Mouse (Mus musculus): ENCODE measurements around the gene Slc30a10. TPM values are rescaled to one million over a fixed set of nuclear protein-coding genes. Genes with fewer than 3 reads are reported as not detected.

Gene Slc30a10
- 0.14 and 0.22 TPM in 2 replicates for polyA plus RNA-seq (2015; fragmentation: Nextera tagmentation; extraction: Ambion mirVana)

GRCm38 (mm10) chr1:185454575-185454954, at the start of gene Slc30a10:
TSS of gene Slc30a10 (plus strand) at chr1:185454848.
- H3K9ac ChIP-seq (replicated peaks; ENCODE audit: low read length) = peak within 1 kb of the TSS; percentile 46; the same call in 1 of the 2 replicates
- H3K4me2 ChIP-seq (replicated peaks; ENCODE audit: low read depth, low read length) = peak within 1 kb of the TSS; percentile 97
- H3K4me3 ChIP-seq (ENCODE audit: low read length) = peak within 1 kb of the TSS; percentile 55
- no peak within 1 kb of the TSS for H3K27ac ChIP-seq (ENCODE audit: low read length)
- peaks cover 10% of the 10 kb centered on the region for H3K4me1 ChIP-seq (ENCODE audit: insufficient read depth, low read length)
- no peaks in the 10 kb centered on the region for H3K9me3 ChIP-seq (ENCODE audit: low read length)
- H3K27me3 ChIP-seq (ENCODE audit: insufficient read depth, low read length) = peaks cover 36% of the 10 kb centered on the region
- ATAC-seq (ENCODE audit: low FRiP score, low TSS enrichment) = peak; percentile 83
- H3K36me3 ChIP-seq (ENCODE audit: insufficient read depth, low read length) = no peaks in the 10 kb centered on the region
- 3% methylated on average over 18 of the region's 18 CpGs for WGBS

GRCm38 (mm10) chr1:185405921-185406320, 48.7 kb upstream of the Slc30a10 start:
- Histone ChIP-seq H3K9ac (replicated peaks; ENCODE audit: low read length) (no peak overlapping the region), H3K36me3 (ENCODE audit: insufficient read depth, low read length) (peaks cover 60% of the 10 kb centered on the region), H3K27me3 (ENCODE audit: insufficient read depth, low read length) (no peaks in the 10 kb centered on the region), H3K4me2 (replicated peaks; ENCODE audit: low read depth, low read length) (no peak overlapping the region), H3K27ac (ENCODE audit: low read length) (no peak overlapping the region), H3K4me1 (ENCODE audit: insufficient read depth, low read length) (no peaks in the 10 kb centered on the region), H3K9me3 (ENCODE audit: low read length) (no peaks in the 10 kb centered on the region), H3K4me3 (ENCODE audit: low read length) (no peak overlapping the region)
- WGBS = 92% methylated on average over 10 of the region's 10 CpGs
- ATAC-seq (ENCODE audit: low FRiP score, low TSS enrichment) = no peak

GRCm38 (mm10) chr1:185409831-185410230, 44.8 kb upstream of the Slc30a10 start:
- Histone ChIP-seq H3K9me3 (ENCODE audit: low read length) (no peaks in the 10 kb centered on the region), H3K27ac (ENCODE audit: low read length) (no peak overlapping the region), H3K36me3 (ENCODE audit: insufficient read depth, low read length) (peaks cover 56% of the 10 kb centered on the region), H3K4me3 (ENCODE audit: low read length) (no peak overlapping the region), H3K9ac (replicated peaks; ENCODE audit: low read length) (no peak overlapping the region), H3K27me3 (ENCODE audit: insufficient read depth, low read length) (no peaks in the 10 kb centered on the region), H3K4me1 (ENCODE audit: insufficient read depth, low read length) (no peaks in the 10 kb centered on the region), H3K4me2 (replicated peaks; ENCODE audit: low read depth, low read length) (no peak overlapping the region)
- WGBS = 73% methylated on average over 3 of the region's 3 CpGs
- no peak for ATAC-seq (ENCODE audit: low FRiP score, low TSS enrichment)

GRCm38 (mm10) chr1:185418011-185418410, 36.6 kb upstream of the Slc30a10 start:
- H3K9me3 ChIP-seq (ENCODE audit: low read length) = no peaks in the 10 kb centered on the region
- H3K4me2 ChIP-seq (replicated peaks; ENCODE audit: low read depth, low read length) = no peak overlapping the region
- H3K27me3 ChIP-seq (ENCODE audit: insufficient read depth, low read length) = no peaks in the 10 kb centered on the region
- ATAC-seq (ENCODE audit: low FRiP score, low TSS enrichment) = no peak
- peaks cover 73% of the 10 kb centered on the region for H3K36me3 ChIP-seq (ENCODE audit: insufficient read depth, low read length)
- H3K4me3 ChIP-seq (ENCODE audit: low read length) = no peak overlapping the region
- no peaks in the 10 kb centered on the region for H3K4me1 ChIP-seq (ENCODE audit: insufficient read depth, low read length)
- no peak overlapping the region for H3K9ac ChIP-seq (replicated peaks; ENCODE audit: low read length)
- WGBS = 92% methylated on average over 9 of the region's 9 CpGs
- no peak overlapping the region for H3K27ac ChIP-seq (ENCODE audit: low read length)

- Histone ChIP-seq H3K4me3 (ENCODE audit: low read length) (no peak overlapping the region), H3K27me3 (ENCODE audit: insufficient read depth, low read length) (no peaks in the 10 kb centered on the region), H3K9me3 (ENCODE audit: low read length) (no peaks in the 10 kb centered on the region), H3K36me3 (ENCODE audit: insufficient read depth, low read length) (peaks cover 76% of the 10 kb centered on the region), H3K4me1 (ENCODE audit: insufficient read depth, low read length) (no peaks in the 10 kb centered on the region), H3K9ac (replicated peaks; ENCODE audit: low read length) (no peak overlapping the region), H3K4me2 (replicated peaks; ENCODE audit: low read depth, low read length) (no peak overlapping the region), H3K27ac (ENCODE audit: low read length) (no peak overlapping the region)
- WGBS = 90% methylated on average over 5 of the region's 5 CpGs
- ATAC-seq (ENCODE audit: low FRiP score, low TSS enrichment) = no peak
These were observed 34.8 kb upstream of the Slc30a10 start for GRCm38 (mm10) chr1:185419805-185420204.

GRCm38 (mm10) chr1:185420776-185421175, 33.9 kb upstream of the Slc30a10 start:
- Histone ChIP-seq H3K9ac (replicated peaks; ENCODE audit: low read length) (no peak overlapping the region), H3K27ac (ENCODE audit: low read length) (no peak overlapping the region), H3K27me3 (ENCODE audit: insufficient read depth, low read length) (no peaks in the 10 kb centered on the region), H3K9me3 (ENCODE audit: low read length) (no peaks in the 10 kb centered on the region), H3K4me3 (ENCODE audit: low read length) (no peak overlapping the region), H3K36me3 (ENCODE audit: insufficient read depth, low read length) (peaks cover 72% of the 10 kb centered on the region), H3K4me2 (replicated peaks; ENCODE audit: low read depth, low read length) (no peak overlapping the region), H3K4me1 (ENCODE audit: insufficient read depth, low read length) (no peaks in the 10 kb centered on the region)
- no peak for ATAC-seq (ENCODE audit: low FRiP score, low TSS enrichment)
- WGBS = 92% methylated on average over 6 of the region's 6 CpGs

GRCm38 (mm10) chr1:185426583-185426982, 28.1 kb upstream of the Slc30a10 start:
- Histone ChIP-seq H3K4me1 (ENCODE audit: insufficient read depth, low read length) (no peaks in the 10 kb centered on the region), H3K36me3 (ENCODE audit: insufficient read depth, low read length) (peaks cover 59% of the 10 kb centered on the region), H3K27me3 (ENCODE audit: insufficient read depth, low read length) (no peaks in the 10 kb centered on the region), H3K9ac (replicated peaks; ENCODE audit: low read length) (no peak overlapping the region), H3K4me2 (replicated peaks; ENCODE audit: low read depth, low read length) (no peak overlapping the region), H3K4me3 (ENCODE audit: low read length) (no peak overlapping the region), H3K9me3 (ENCODE audit: low read length) (no peaks in the 10 kb centered on the region), H3K27ac (ENCODE audit: low read length) (no peak overlapping the region)
- WGBS = 93% methylated on average over 5 of the region's 5 CpGs
- ATAC-seq (ENCODE audit: low FRiP score, low TSS enrichment) = no peak

- Histone ChIP-seq H3K4me2 (replicated peaks; ENCODE audit: low read depth, low read length) (no peak overlapping the region), H3K9ac (replicated peaks; ENCODE audit: low read length) (no peak overlapping the region), H3K4me3 (ENCODE audit: low read length) (no peak overlapping the region), H3K4me1 (ENCODE audit: insufficient read depth, low read length) (no peaks in the 10 kb centered on the region), H3K36me3 (ENCODE audit: insufficient read depth, low read length) (peaks cover 37% of the 10 kb centered on the region), H3K9me3 (ENCODE audit: low read length) (no peaks in the 10 kb centered on the region), H3K27me3 (ENCODE audit: insufficient read depth, low read length) (no peaks in the 10 kb centered on the region), H3K27ac (ENCODE audit: low read length) (no peak overlapping the region)
- WGBS = 95% methylated on average over 5 of the region's 5 CpGs
- no peak for ATAC-seq (ENCODE audit: low FRiP score, low TSS enrichment)
These were observed 24.2 kb upstream of the Slc30a10 start for GRCm38 (mm10) chr1:185430488-185430887.

- H3K27me3 ChIP-seq (ENCODE audit: insufficient read depth, low read length) = no peaks in the 10 kb centered on the region
- WGBS = 66% methylated on average over 6 of the region's 6 CpGs
- no peak overlapping the region for H3K4me3 ChIP-seq (ENCODE audit: low read length)
- ATAC-seq (ENCODE audit: low FRiP score, low TSS enrichment) = no peak
- no peaks in the 10 kb centered on the region for H3K9me3 ChIP-seq (ENCODE audit: low read length)
- H3K27ac ChIP-seq (ENCODE audit: low read length) = no peak overlapping the region
- H3K4me2 ChIP-seq (replicated peaks; ENCODE audit: low read depth, low read length) = no peak overlapping the region
- H3K9ac ChIP-seq (replicated peaks; ENCODE audit: low read length) = no peak overlapping the region
- H3K36me3 ChIP-seq (ENCODE audit: insufficient read depth, low read length) = peaks cover 32% of the 10 kb centered on the region
- H3K4me1 ChIP-seq (ENCODE audit: insufficient read depth, low read length) = no peaks in the 10 kb centered on the region
These were observed 23.2 kb upstream of the Slc30a10 start for GRCm38 (mm10) chr1:185431245-185431997.

- Histone ChIP-seq H3K9ac (replicated peaks; ENCODE audit: low read length) (no peak overlapping the region), H3K36me3 (ENCODE audit: insufficient read depth, low read length) (peaks cover 27% of the 10 kb centered on the region), H3K4me3 (ENCODE audit: low read length) (no peak overlapping the region), H3K9me3 (ENCODE audit: low read length) (no peaks in the 10 kb centered on the region), H3K27ac (ENCODE audit: low read length) (no peak overlapping the region), H3K4me1 (ENCODE audit: insufficient read depth, low read length) (no peaks in the 10 kb centered on the region), H3K27me3 (ENCODE audit: insufficient read depth, low read length) (no peaks in the 10 kb centered on the region), H3K4me2 (replicated peaks; ENCODE audit: low read depth, low read length) (no peak overlapping the region)
- 75% methylated on average over 13 of the region's 13 CpGs for WGBS
- no peak for ATAC-seq (ENCODE audit: low FRiP score, low TSS enrichment)
These were observed 22.7 kb upstream of the Slc30a10 start for GRCm38 (mm10) chr1:185431998-185432317.
